Mouse (Mus musculus) lung, embryonic 14.5 days (tissue): ENCODE measurements at regions not wholly inside any gene's neighbourhood (a gene's known extent, or its start where the extent isn't known, plus 50 kb on each side); places are given as distances from the start of the nearest gene placed in this dataset.

Source experiments
- ATAC-seq: fragments of 200-750 bp; cut with Nextera tagmentation; 2 replicates; pipeline ENCODE4 v1.8.0; 2017; ENCODE audit warnings: mild to moderate bottlenecking, moderate TSS enrichment, moderate library complexity; ENCODE audit not compliant: insufficient read depth
- DNase-seq: peaks from one replicate; pipeline ENCODE4 v3.0.0-alpha.2; 2015
- H3K27ac ChIP-seq: fragments of 300-500 bp; sonication (generic); 2 replicates; pipeline ENCODE4 v1.5.1; 2014; ENCODE audit warnings: low read depth, mild to moderate bottlenecking, moderate library complexity
- H3K27me3 ChIP-seq: fragments of 300-500 bp; sonication (generic); 2 replicates; pipeline ENCODE4 v1.6.1; 2014; ENCODE audit warnings: low read length, control low read depth; ENCODE audit not compliant: insufficient read depth
- H3K36me3 ChIP-seq: fragments of 300-500 bp; sonication (generic); 2 replicates; pipeline ENCODE4 v1.6.1; 2014; ENCODE audit warnings: control low read depth; ENCODE audit not compliant: insufficient read depth
- H3K4me1 ChIP-seq: fragments of 300-500 bp; sonication (generic); 2 replicates; pipeline ENCODE4 v1.6.1; 2014; ENCODE audit warnings: antibody characterized with exemption, control low read depth; ENCODE audit not compliant: insufficient read depth
- H3K4me2 ChIP-seq: fragments of 300-500 bp; sonication (generic); 2 replicates; pipeline ENCODE4 v1.6.1; 2014; ENCODE audit warnings: mild to moderate bottlenecking
- H3K4me3 ChIP-seq: fragments of 300-500 bp; sonication (generic); 2 replicates; pipeline ENCODE4 v1.5.1; 2014; ENCODE audit warnings: low read depth, low read length
- H3K9ac ChIP-seq: fragments of 300-500 bp; sonication (generic); 2 replicates; pipeline ENCODE4 v1.6.1; 2014
- H3K9me3 ChIP-seq: fragments of 300-500 bp; sonication (generic); 2 replicates; pipeline ENCODE4 v1.6.1; 2016; ENCODE audit warnings: low read depth, low read length, control low read depth
- CTCF ChIP-seq: IDR thresholded peaks from 2 replicates; pipeline ENCODE4 v1.5.1; 2016; ENCODE audit warnings: antibody characterized with exemption, low read depth
- WGBS: fragments of 180-500 bp; shearing (Covaris S2); extraction: QIAGEN DNeasy Blood & Tissue Kit; methylation state at CpG from one replicate; pipeline ENCODE4 v1.1.7; 2014; 5-methylcytosine and 5-hydroxymethylcytosine counted together

DNA sequence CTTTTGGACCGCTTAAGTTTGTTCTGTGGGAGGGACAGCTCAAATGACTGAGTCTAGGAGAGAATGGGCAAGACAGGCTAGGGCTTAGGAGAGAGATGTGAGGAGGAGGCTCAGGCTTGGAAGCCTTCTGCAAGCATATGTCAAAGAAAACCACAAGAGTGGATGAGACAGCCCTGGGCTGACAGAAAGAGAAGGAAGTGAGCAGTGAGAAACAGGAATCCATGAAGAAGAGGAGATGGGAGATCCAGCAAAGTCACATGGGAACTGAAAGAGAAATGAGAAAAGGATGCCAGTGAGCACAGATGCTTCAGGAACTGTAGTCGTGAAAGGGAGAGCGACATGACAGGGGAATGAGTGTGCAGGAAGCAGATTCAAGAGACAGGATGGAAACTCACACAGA lies 175.6 kb downstream of the Fam76b start:
- H3K36me3 ChIP-seq, result no peaks in the 10 kb centered on the region
- H3K27ac ChIP-seq, result no peak overlapping the region
- H3K27me3 ChIP-seq, result no peaks in the 10 kb centered on the region
- no peak for DNase-seq
- no peak overlapping the region for H3K4me2 ChIP-seq
- H3K4me3 ChIP-seq, result no peak overlapping the region
- TF ChIP-seq CTCF, result no peak
- H3K9me3 ChIP-seq, result no peaks in the 10 kb centered on the region; the same call in 1 of the 2 replicates
- H3K9ac ChIP-seq, result no peak overlapping the region
- no peak for ATAC-seq
- H3K4me1 ChIP-seq, result peaks cover 4% of the 10 kb centered on the region; the same call in 1 of the 2 replicates
- WGBS, result 74% methylated on average over 3 of the region's 3 CpGs

DNA sequence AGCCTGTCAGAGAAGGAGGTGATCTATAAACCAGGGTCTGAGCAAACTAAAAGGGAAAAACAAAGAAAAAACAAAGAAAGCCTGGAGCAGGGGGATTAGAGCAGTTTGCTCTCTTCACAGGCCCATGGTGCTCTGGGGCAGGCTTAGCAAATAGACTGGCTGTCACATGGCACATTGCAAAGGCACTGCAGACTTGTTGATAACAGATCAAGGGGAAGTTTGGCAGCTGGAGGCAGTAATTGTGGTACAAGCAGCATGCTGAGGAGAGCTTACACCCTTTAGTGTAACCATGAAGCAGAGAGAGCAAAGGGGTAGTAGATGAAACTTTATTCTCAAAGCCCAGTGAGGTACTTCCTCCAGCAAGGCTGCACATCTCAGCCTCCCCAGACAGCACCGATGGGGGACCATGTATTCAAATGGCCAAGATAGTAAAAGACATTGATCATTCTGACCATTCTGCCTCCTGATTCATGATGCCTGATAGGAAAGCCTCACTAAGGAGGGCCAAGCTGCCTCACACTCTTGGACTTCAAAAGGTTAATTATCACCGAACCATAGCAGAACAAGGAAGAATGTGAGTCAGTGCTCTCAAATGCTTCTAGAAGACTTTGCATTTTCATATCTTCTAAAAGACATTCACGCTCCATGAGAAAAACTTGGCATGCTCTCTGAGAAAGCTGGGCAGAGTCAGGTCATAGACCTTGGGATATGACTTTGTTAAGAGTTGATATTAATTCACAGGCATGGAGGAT lies 178.9 kb downstream of the Fam76b start:
- Histone ChIP-seq H3K4me1 (peaks cover 4% of the 10 kb centered on the region; the same call in 1 of the 2 replicates), H3K27me3 (no peaks in the 10 kb centered on the region), H3K4me3 (no peak overlapping the region), H3K27ac (no peak overlapping the region), H3K9ac (no peak overlapping the region), H3K36me3 (no peaks in the 10 kb centered on the region), H3K9me3 (no peaks in the 10 kb centered on the region; the same call in 1 of the 2 replicates), H3K4me2 (no peak overlapping the region)
- DNase-seq (peak; percentile 34), ATAC-seq (no peak)
- TF ChIP-seq CTCF, result no peak
- WGBS, result 54% methylated on average over 3 of the region's 3 CpGs

DNA sequence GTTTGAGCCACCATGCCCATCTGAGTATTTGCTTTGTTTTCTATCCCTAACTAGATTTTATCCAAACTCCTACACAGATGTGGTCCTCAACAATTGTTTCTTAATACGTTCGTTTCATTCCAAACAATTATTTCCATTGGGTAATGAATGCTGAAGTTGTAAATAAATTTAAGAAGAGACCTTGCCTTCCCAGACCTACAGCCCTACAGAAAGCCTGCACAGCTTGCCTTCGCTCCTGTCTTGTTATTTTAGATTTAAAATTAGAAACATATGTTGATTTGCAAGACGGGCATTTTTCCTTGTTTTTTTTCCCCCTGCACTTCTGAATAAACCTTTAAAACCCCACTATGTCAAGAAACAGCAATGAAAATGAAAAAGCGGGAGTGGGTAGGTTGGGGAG lies 181.9 kb downstream of the Fam76b start:
- Histone ChIP-seq H3K9ac (no peak overlapping the region), H3K27me3 (no peaks in the 10 kb centered on the region), H3K4me1 (peaks cover 4% of the 10 kb centered on the region; the same call in 1 of the 2 replicates), H3K27ac (no peak overlapping the region), H3K4me3 (no peak overlapping the region), H3K4me2 (no peak overlapping the region), H3K9me3 (no peaks in the 10 kb centered on the region), H3K36me3 (no peaks in the 10 kb centered on the region)
- no peak for ATAC-seq
- 74% methylated on average over 5 of the region's 5 CpGs for WGBS
- no peak for DNase-seq
- TF ChIP-seq CTCF, result no peak

DNA sequence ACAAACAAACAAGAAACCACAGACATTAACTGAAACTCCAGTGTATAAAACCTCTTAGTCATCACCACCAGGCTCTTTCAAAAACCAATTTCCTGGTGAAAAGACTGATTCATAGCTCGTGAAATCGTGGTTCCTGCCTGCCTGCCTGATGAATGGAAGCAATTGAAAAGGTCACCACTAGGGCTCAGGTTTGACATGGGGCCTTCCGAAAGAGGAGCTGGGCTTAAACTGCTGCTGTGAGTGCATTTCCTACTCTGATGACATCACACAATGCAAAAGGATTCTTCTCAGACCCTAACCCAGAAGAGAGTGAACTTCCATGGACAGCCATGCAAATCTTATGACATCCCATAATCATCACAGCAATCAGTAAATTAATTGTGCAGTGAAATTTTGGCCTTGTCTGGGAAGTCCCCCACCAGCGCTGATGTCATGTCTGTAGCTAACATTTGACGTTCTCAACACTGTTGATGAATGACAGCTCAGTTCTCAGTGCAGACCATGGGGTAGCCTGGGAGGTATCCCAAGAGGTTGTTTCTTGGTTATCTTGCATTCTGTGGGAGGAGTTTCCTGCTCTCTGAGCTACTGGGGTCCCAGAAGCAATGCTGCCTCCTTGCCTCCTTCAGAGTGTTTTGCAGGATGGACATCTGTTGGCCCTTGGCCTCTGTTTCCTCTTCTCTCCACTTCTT lies 182.9 kb downstream of the Fam76b start:
- Histone ChIP-seq H3K27me3 (no peaks in the 10 kb centered on the region), H3K36me3 (no peaks in the 10 kb centered on the region), H3K4me3 (no peak overlapping the region), H3K9me3 (no peaks in the 10 kb centered on the region), H3K27ac (no peak overlapping the region), H3K4me2 (no peak overlapping the region), H3K4me1 (peaks cover 4% of the 10 kb centered on the region; the same call in 1 of the 2 replicates), H3K9ac (no peak overlapping the region)
- DNase-seq, result peak; percentile 43
- 49% methylated on average over 5 of the region's 5 CpGs for WGBS
- peak; percentile 32; the same call in 1 of the 2 replicates for TF ChIP-seq CTCF
- peak; percentile 83; the same call in 1 of the 2 replicates for ATAC-seq

DNA sequence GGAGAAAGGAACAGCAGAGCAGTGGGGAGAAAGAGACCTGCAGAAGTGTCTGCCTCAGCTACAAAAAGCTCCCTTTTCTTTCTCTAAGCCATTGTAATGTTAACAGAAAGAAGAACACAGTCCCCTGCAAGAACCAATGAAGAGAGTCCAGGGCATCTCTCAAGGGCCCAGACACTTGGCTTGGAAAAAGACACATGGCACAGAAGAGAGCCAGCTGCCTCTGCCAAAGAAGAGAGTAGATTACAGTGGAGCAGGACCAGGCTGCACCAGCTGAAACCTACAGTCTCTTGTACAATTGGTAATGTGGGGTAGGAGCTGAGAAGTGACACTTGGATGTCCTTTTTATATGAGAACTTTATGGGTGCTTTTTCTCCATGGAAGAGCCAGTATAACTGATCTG lies 196.7 kb downstream of the Fam76b start:
- peak; percentile 13 for DNase-seq
- Histone ChIP-seq H3K4me2 (no peak overlapping the region), H3K9ac (no peak overlapping the region), H3K9me3 (no peaks in the 10 kb centered on the region), H3K4me3 (no peak overlapping the region), H3K36me3 (no peaks in the 10 kb centered on the region), H3K27me3 (no peaks in the 10 kb centered on the region), H3K27ac (no peak overlapping the region; the same call in 1 of the 2 replicates), H3K4me1 (peaks cover 19% of the 10 kb centered on the region; the same call in 1 of the 2 replicates)
- no peak for TF ChIP-seq CTCF
- no peak for ATAC-seq

DNA sequence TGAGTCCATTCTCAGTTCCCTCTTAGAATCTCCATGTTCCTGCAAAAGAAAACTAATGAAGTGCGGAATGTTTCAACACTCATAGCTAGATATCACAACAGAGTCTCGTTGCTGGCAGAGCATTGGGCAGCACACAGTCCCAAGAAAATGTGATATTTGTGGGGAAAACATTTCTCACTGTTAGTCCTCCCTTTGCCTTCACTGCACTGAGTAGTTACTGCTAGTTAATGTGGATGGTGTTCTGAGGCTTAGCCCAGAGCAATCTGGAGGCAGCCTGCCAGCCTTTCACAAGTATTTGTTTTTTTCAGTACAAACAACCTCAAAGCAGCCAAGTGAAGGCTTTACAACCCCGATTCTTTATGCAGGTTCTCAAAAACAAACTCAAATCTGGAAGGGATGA lies 197.2 kb downstream of the Fam76b start:
- DNase-seq, result peak; percentile 74
- Histone ChIP-seq H3K4me3 (no peak overlapping the region), H3K4me2 (no peak overlapping the region), H3K9me3 (no peaks in the 10 kb centered on the region), H3K4me1 (peaks cover 19% of the 10 kb centered on the region; the same call in 1 of the 2 replicates), H3K27ac (peak overlapping the region; percentile 63; the same call in 1 of the 2 replicates), H3K36me3 (no peaks in the 10 kb centered on the region), H3K27me3 (no peaks in the 10 kb centered on the region), H3K9ac (no peak overlapping the region)
- 43% methylated on average over 3 of the region's 3 CpGs for WGBS
- peak; percentile 23; the same call in 1 of the 2 replicates for ATAC-seq
- TF ChIP-seq CTCF, result no peak

DNA sequence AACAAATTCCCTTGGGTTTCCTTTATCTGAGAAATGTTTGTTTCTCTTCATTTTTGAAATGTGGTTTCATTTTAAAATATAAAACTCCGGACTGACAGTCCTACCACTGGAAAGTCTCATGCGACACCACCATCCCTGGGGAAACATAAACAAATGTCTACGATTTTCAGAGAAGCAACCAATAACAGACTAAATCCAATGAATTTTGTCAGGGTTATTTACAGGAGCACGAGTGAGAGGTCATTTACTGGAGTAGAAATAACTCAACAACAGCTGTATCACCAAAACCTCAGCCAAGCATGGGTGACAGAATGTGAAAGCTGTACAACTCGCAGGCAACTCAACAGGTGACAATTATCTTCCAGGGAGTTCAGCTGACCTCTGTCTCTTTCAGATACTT lies 200.5 kb downstream of the Fam76b start:
- H3K9me3 ChIP-seq, result no peaks in the 10 kb centered on the region
- TF ChIP-seq CTCF, result no peak
- H3K9ac ChIP-seq, result no peak overlapping the region
- no peaks in the 10 kb centered on the region for H3K27me3 ChIP-seq
- H3K4me3 ChIP-seq, result no peak overlapping the region
- H3K4me1 ChIP-seq, result peaks cover 19% of the 10 kb centered on the region; the same call in 1 of the 2 replicates
- ATAC-seq (peak; percentile 91), DNase-seq (peak; percentile 90)
- WGBS, result 39% methylated on average over 5 of the region's 5 CpGs
- H3K4me2 ChIP-seq, result no peak overlapping the region
- no peak overlapping the region for H3K27ac ChIP-seq
- no peaks in the 10 kb centered on the region for H3K36me3 ChIP-seq
